Comparison of ENCODE assay signal across 34 mouse cellular contexts in the genomic region with DNA sequence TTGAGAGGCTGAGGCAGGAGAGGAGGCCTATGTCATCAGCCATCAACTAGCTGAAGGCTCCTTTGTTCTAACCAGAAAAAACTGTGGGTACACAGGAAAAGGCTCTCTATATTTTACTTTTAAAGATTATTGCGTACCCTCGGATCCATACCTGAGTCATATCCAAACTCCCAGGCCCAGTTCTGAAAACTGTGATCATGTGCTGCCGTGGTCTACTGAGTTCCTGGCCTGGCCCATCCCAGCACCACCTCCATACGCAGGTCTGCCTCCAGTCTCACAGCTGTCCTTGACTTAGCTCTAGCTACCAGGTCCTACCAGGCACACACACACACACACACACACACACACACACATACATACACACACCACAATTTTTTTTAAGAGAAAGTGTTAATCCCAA.
"Had no signal": no experiment of that assay in that cellular context is flagged by ENCODE, and none has a peak within 500 bp of the region (broad histone marks: within the 10 kb centered on the region; RNA-seq: fewer than 3 reads in every experiment).

No protein-coding gene starts in this region.

- H3K27me3 ChIP-seq: heart, embryonic 12.5 days; heart, embryonic 13.5 days; heart, embryonic 15.5 days; hindbrain, embryonic 12.5 days; hindbrain, embryonic 13.5 days; hindbrain, embryonic 15.5 days; intestine, embryonic 15.5 days; kidney, embryonic 15.5 days had no signal

- H3K9ac ChIP-seq: heart, embryonic 12.5 days; heart, embryonic 13.5 days; heart, embryonic 15.5 days; hindbrain, embryonic 12.5 days; hindbrain, embryonic 13.5 days; hindbrain, embryonic 14.5 days; hindbrain, embryonic 15.5 days; intestine, embryonic 15.5 days; kidney, embryonic 15.5 days had no signal

- DNase-seq: heart, postnatal 10 days; heart, postnatal 14 days; heart, postnatal 36 days; heart, postnatal 4 days; kidney, adult 11 months; kidney, adult 2 months; kidney, adult 8-10 months; kidney, adult 9 months; kidney, postnatal 10 days; kidney, postnatal 14 days; kidney, postnatal 25 days; kidney, postnatal 36 days; kidney, postnatal 4 days; layer of hippocampus, adult 9-11 months; layer of hippocampus, postnatal 36 days had no signal

- H3K9me3 ChIP-seq: heart, embryonic 10.5 days; heart, embryonic 12.5 days; heart, embryonic 13.5 days; heart, embryonic 15.5 days; hindbrain, embryonic 10.5 days; hindbrain, embryonic 12.5 days; hindbrain, embryonic 13.5 days; hindbrain, embryonic 15.5 days; intestine, embryonic 15.5 days; kidney, embryonic 15.5 days had no signal

- H3K4me2 ChIP-seq: heart, embryonic 11.5 days; heart, embryonic 12.5 days; heart, embryonic 13.5 days; heart, embryonic 15.5 days; hindbrain, embryonic 12.5 days; hindbrain, embryonic 13.5 days; hindbrain, embryonic 14.5 days; hindbrain, embryonic 15.5 days; intestine, embryonic 15.5 days; kidney, embryonic 15.5 days had no signal

- H3K36me3 ChIP-seq: heart, embryonic 10.5 days; heart, embryonic 12.5 days; heart, embryonic 13.5 days; heart, embryonic 15.5 days; hindbrain, embryonic 10.5 days; hindbrain, embryonic 12.5 days; hindbrain, embryonic 13.5 days; hindbrain, embryonic 15.5 days; intestine, embryonic 15.5 days; kidney, embryonic 15.5 days had no signal

- H3K4me3 ChIP-seq: heart, embryonic 10.5 days; heart, embryonic 12.5 days; heart, embryonic 13.5 days; heart, embryonic 15.5 days; hindbrain, embryonic 10.5 days; hindbrain, embryonic 12.5 days; hindbrain, embryonic 13.5 days; hindbrain, embryonic 15.5 days; intestine, embryonic 15.5 days; kidney, embryonic 15.5 days; layer of hippocampus, adult 2 months; left cerebral cortex, adult 2 months had no signal

- ATAC-seq: hindbrain, embryonic 16.5 days; hindbrain, postnatal 0 days; inflammation-experienced regulatory T-cells, adult 6 months; intestine, embryonic 15.5 days; intestine, embryonic 16.5 days; intestine, postnatal 0 days had no signal

- H3K27ac ChIP-seq: heart, embryonic 10.5 days; heart, embryonic 13.5 days; heart, embryonic 15.5 days; hindbrain, embryonic 10.5 days; hindbrain, embryonic 12.5 days; hindbrain, embryonic 13.5 days; hindbrain, embryonic 14.5 days; hindbrain, embryonic 15.5 days; hindbrain, postnatal 0 days; intestine, embryonic 15.5 days; kidney, embryonic 15.5 days; layer of hippocampus, adult 2 months; left cerebral cortex, adult 2 months had no signal

- H3K4me1 ChIP-seq: hindbrain, embryonic 10.5 days; hindbrain, embryonic 12.5 days; hindbrain, embryonic 13.5 days; hindbrain, embryonic 15.5 days; intestine, embryonic 15.5 days; kidney, embryonic 15.5 days had no signal
